Mouse (Mus musculus) layer of hippocampus, adult 2 months (tissue): ENCODE measurements around the gene B9d1. TPM values are rescaled to one million over a fixed set of nuclear protein-coding genes. Genes with fewer than 3 reads are reported as not detected.
A peak's percentile ranks its signal among the peaks of the same experiment; 100 is the strongest.

Experiments used
- DNase-seq, 2 experiments: peaks; one replicate each; pipeline ENCODE4 v3.0.0; 2022; ENCODE audit warnings: low spot score in 2 of 2
- H3K27ac ChIP-seq: fragments of 200-600 bp; 2 replicates; pipeline ENCODE4 v1.8.1; 2022
- H3K4me3 ChIP-seq: fragments of 200-600 bp; 2 replicates; pipeline ENCODE4 v1.8.1; 2022; ENCODE audit warnings: mild to moderate bottlenecking
- CTCF ChIP-seq: fragments of 200-600 bp; conservative IDR thresholded peaks from 2 replicates; pipeline ENCODE4 v1.8.1; 2022; ENCODE audit warnings: antibody characterized with exemption, mild to moderate bottlenecking, moderate library complexity
- total RNA-seq, 2 experiments: library from RNA; stranded (reverse); gene quantifications; 2 replicates each; pipeline ENCODE4 v1.2.3; 2021

The B9d1 gene
- total RNA-seq, 2 experiments from 2014 or later, result 47.4 to 47.9 TPM

GRCm38 (mm10) chr11:61484256-61484612 is 20.7 kb upstream of the B9d1 start:
- H3K27ac ChIP-seq, result peak overlapping the region; percentile 90
- no peak for DNase-seq
- H3K4me3 ChIP-seq, result peak overlapping the region; percentile 29
- TF ChIP-seq CTCF, result no peak

GRCm38 (mm10) chr11:61484613-61485540 is 20.1 kb upstream of the B9d1 start, which contains the start of gene Mfap4:
Mfap4 (plus strand) TSS chr11:61485431.
- no peak for TF ChIP-seq CTCF
- H3K27ac ChIP-seq, result peak within 1 kb of the TSS; percentile 90
- peak; percentile 86 to 89 for DNase-seq
- H3K4me3 ChIP-seq, result peak within 1 kb of the TSS; percentile 29

- Histone ChIP-seq H3K27ac (peak overlapping the region; percentile 90), H3K4me3 (no peak overlapping the region)
- no peak for TF ChIP-seq CTCF
Observed at GRCm38 (mm10) chr11:61485541-61486457, 19.1 kb upstream of the B9d1 start.

GRCm38 (mm10) chr11:61486458-61487219 is 18.3 kb upstream of the B9d1 start:
- H3K4me3 ChIP-seq, result no peak overlapping the region
- no peak for DNase-seq
- peak overlapping the region; percentile 90 for H3K27ac ChIP-seq
- TF ChIP-seq CTCF, result no peak

More at GRCm38 (mm10) chr11:61485541-61486457, 19.1 kb upstream of the B9d1 start:
- DNase-seq, result no peak

GRCm38 (mm10) chr11:61487401-61487800 is 17.5 kb upstream of the B9d1 start:
- TF ChIP-seq CTCF, result no peak
- Histone ChIP-seq H3K27ac (peak overlapping the region; percentile 33; the same call in 1 of the 2 replicates), H3K4me3 (no peak overlapping the region)
- peak in 1 of 2 experiments; percentile 60 for DNase-seq

- no peak for DNase-seq
- H3K4me3 ChIP-seq, result no peak overlapping the region
- peak overlapping the region; percentile 33; the same call in 1 of the 2 replicates for H3K27ac ChIP-seq
- TF ChIP-seq CTCF, result no peak
Observed at GRCm38 (mm10) chr11:61487936-61488335, 17.0 kb upstream of the B9d1 start.

GRCm38 (mm10) chr11:61489085-61489484 is 15.9 kb upstream of the B9d1 start:
- peak overlapping the region; percentile 48; the same call in 1 of the 2 replicates for H3K27ac ChIP-seq
- no peak for TF ChIP-seq CTCF
- no peak for DNase-seq
- no peak overlapping the region for H3K4me3 ChIP-seq

- Histone ChIP-seq H3K4me3 (no peak overlapping the region), H3K27ac (peak overlapping the region; percentile 48)
- TF ChIP-seq CTCF, result no peak
- no peak for DNase-seq
Observed at GRCm38 (mm10) chr11:61489874-61490273, 15.1 kb upstream of the B9d1 start.

- no peak for TF ChIP-seq CTCF
- H3K27ac ChIP-seq, result no peak overlapping the region
- no peak for DNase-seq
- H3K4me3 ChIP-seq, result no peak overlapping the region
Observed at GRCm38 (mm10) chr11:61490944-61491520, 13.9 kb upstream of the B9d1 start.

- H3K27ac ChIP-seq, result peak overlapping the region; percentile 86
- no peak for DNase-seq
- TF ChIP-seq CTCF, result no peak
- peak overlapping the region; percentile 82 for H3K4me3 ChIP-seq
Observed at GRCm38 (mm10) chr11:61492749-61493401, 12.1 kb upstream of the B9d1 start.

- Histone ChIP-seq H3K27ac (peak overlapping the region; percentile 86), H3K4me3 (peak overlapping the region; percentile 82)
- no peak for DNase-seq
- no peak; the same call in 1 of the 2 replicates for TF ChIP-seq CTCF
Observed at GRCm38 (mm10) chr11:61493525-61494128, 11.3 kb upstream of the B9d1 start.
